Mouse (Mus musculus): Measurements from ENCODE around the gene Kansl1.

Kansl1 gene

GRCm38 (mm10) chr11:104440521-104441474, 27.9 kb downstream of the Kansl1 start:
- DNase-seq (ENCODE audit: inconsistent age in 2 of 2, low spot score in 1 of 2) = peak; percentile 22 to 79

- DNase-seq (ENCODE audit: inconsistent age in 2 of 2, low spot score in 1 of 2) = no peak
Measured at GRCm38 (mm10) chr11:104439703-104440102, 29.0 kb downstream of the Kansl1 start.

DNA sequence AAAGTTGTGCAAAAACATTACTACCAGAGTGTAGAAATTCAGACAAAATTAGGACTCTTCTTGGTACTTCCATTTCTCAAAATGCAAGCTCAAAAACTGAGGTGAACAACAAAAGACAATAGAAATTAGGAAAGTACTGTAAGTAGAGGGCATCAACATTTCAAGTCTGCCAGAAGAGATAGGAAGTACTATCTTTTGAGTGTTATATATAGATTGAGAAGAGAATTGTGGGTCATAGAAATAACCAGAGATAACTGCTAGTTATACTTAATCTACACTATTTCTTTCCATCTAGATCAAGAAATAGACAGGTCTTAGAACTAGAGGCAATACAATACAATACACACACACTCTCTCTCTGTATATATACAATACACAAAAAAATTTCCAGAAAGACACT, 30.2 kb downstream of the Kansl1 start:
- DNase-seq (ENCODE audit: inconsistent age in 2 of 2, low spot score in 1 of 2) = no peak

DNA sequence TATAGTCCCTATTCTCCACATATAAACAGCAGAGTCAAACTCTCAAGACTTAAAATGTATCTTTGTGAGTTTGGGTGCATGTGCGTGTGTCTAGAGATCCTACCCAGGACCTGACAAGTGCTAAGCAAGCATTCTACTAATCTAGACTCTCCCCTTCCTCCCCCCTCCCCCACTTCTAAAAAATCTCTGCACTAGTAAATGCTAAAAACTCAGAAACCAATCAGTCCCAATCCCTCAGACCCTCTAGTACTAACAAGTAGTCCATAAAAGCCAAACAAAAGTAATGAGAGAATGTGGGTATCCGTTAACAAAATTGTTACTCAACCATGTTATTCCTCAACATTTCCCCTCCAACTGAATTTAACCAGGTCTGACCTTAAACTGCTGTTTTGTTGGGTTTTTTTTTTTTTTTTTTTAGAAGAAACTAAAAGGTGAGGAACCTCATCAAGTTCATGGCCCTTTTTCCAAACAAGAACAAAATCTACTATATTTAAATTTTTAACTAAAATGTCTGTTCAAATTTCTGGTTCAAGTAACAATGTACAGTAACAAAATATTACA, 32.2 kb downstream of the Kansl1 start:
- no peak for DNase-seq (ENCODE audit: inconsistent age in 2 of 2, low spot score in 1 of 2)

GRCm38 (mm10) chr11:104435753-104436152, 32.9 kb downstream of the Kansl1 start:
- peak in 1 of 2 experiments; percentile 27 for DNase-seq (ENCODE audit: inconsistent age in 2 of 2, low spot score in 1 of 2)

GRCm38 (mm10) chr11:104435141-104435540, 33.5 kb downstream of the Kansl1 start:
- peak in 1 of 2 experiments; percentile 50 for DNase-seq (ENCODE audit: inconsistent age in 2 of 2, low spot score in 1 of 2)

DNA sequence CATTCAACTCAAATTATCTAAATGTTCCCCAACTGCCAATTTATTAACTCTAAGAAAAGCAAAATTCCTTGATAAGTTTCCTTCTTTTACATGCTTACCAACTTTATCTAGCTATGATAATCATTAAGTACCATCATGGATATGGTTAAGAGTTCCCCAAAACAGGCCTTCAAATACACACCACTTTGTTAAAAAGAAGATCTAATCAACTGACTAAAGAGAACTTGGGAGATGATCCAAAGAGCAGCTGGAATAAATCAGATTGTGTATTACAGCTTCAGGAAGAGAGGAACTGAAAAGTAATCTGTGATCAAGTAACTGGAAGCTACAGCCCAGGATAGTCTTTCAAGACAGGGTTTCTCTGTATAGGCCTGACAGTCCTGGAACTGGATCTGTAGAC, 36.4 kb downstream of the Kansl1 start:
- no peak for DNase-seq (ENCODE audit: inconsistent age in 2 of 2, low spot score in 1 of 2)

GRCm38 (mm10) chr11:104431807-104432206, 36.9 kb downstream of the Kansl1 start:
- DNase-seq (ENCODE audit: inconsistent age in 2 of 2, low spot score in 1 of 2) = no peak

GRCm38 (mm10) chr11:104424727-104425416, 43.8 kb downstream of the Kansl1 start:
- peak; percentile 45 to 57 for DNase-seq (ENCODE audit: inconsistent age in 2 of 2, low spot score in 1 of 2)

GRCm38 (mm10) chr11:104412254-104412653, 56.4 kb downstream of the Kansl1 start:
- no peak for DNase-seq (ENCODE audit: inconsistent age in 2 of 2, low spot score in 1 of 2)

GRCm38 (mm10) chr11:104407391-104407790, 61.3 kb downstream of the Kansl1 start:
- no peak for DNase-seq (ENCODE audit: inconsistent age in 2 of 2, low spot score in 1 of 2)

DNA sequence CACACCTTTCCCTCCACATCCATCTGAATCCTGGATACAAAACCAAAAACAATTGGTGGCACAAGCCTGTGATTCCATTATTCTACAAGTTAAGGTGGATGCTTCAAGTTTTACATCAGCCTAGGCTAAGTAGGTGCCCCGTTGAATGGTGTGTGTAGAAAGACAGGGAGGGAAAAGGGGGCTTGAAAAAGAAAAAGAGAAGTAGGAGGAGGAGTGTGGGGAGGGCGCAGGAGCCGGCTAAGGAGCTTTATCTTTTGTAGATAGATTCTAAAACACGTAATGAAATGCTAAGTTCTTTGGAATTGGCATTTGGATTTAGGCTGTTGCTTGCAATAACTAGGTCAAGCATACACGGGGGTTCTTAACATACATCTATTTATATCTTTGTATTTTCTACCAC, 67.7 kb downstream of the Kansl1 start:
- DNase-seq (ENCODE audit: inconsistent age in 2 of 2, low spot score in 1 of 2) = peak in 1 of 2 experiments; percentile 54

DNA sequence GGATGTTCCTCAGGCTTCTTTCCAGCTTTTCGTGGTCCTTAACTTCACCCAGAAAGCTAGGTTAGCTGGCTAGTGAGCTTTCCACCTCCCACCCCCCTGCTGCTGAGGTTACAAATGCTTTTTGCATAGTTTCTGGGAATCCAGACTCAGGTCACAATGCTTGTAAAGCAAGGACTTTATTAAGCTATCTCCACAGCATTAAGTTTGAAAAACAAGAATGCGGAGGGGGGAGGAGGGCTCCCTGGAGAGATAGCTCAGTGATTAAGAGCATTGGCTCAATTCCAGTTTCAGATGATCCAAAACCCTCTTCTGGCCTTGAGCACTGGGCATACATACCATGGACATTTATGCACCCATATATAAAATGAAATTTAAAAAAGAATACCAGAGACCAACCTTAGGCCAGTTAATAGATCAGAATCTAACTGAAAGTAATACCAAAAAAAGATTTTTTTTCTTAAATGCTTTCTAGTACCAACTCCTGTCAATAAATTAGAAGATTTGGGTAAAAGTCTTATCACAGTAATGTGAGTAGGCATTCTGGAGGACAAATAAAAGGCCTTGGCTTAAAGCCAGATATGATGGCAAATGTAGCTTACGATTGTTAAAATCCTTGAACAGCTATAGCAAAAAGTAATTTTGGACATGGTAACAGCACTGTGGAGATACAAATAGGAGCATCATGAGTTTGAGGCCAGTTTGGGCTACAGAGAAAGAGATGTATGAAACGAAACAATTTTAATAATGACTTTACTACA, 69.0 kb downstream of the Kansl1 start:
- DNase-seq (ENCODE audit: inconsistent age in 2 of 2, low spot score in 1 of 2) = peak; percentile 51 to 90

DNA sequence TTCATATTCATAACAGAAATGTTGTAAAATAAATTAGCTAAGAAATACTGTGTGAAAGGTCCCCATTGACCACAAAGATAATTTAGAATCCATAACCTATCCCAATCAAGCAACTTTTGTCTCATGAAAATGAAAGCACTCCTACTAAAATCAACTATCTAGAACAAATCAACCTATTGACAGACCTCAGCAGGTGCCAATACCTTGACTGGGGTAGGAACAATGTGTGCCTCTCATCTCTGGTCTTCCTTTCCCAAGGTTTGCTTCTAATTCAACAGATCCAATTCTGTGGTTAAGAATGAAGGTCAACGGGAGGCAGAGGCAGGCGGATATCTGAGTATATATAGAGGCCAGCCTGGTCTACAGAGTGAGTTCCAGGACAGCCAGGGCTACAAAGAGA, 73.0 kb downstream of the Kansl1 start:
- DNase-seq (ENCODE audit: inconsistent age in 2 of 2, low spot score in 1 of 2) = no peak

DNA sequence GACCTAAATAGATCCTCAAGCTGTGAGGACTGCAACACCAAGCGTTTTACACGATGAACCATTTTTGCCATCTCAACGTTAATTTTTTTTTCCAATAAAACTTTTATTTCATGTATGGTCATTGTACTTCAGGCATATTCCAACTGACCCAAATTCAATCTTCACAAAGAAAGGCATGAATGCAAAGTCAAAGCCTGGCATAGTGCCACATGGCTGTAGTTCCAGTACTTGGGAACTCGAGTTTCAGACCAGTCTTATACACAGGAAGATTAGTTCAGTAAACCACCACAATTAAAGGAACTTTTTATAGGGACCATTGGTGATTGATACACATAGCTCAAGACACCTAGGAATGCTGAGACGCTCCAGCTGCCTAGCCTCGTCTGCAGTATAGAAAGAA, 75.5 kb downstream of the Kansl1 start:
- DNase-seq (ENCODE audit: inconsistent age in 2 of 2, low spot score in 1 of 2) = peak in 1 of 2 experiments; percentile 53

- DNase-seq (ENCODE audit: inconsistent age in 2 of 2, low spot score in 1 of 2) = no peak
Measured at GRCm38 (mm10) chr11:104392153-104392552, 76.5 kb downstream of the Kansl1 start.

GRCm38 (mm10) chr11:104387284-104387683, 81.4 kb downstream of the Kansl1 start:
- no peak for DNase-seq (ENCODE audit: inconsistent age in 2 of 2, low spot score in 1 of 2)

GRCm38 (mm10) chr11:104386595-104386994, 82.1 kb downstream of the Kansl1 start:
- DNase-seq (ENCODE audit: inconsistent age in 2 of 2, low spot score in 1 of 2) = no peak

- peak in 1 of 2 experiments; percentile 60 for DNase-seq (ENCODE audit: inconsistent age in 2 of 2, low spot score in 1 of 2)
Measured at GRCm38 (mm10) chr11:104383167-104383810, 85.4 kb downstream of the Kansl1 start.

DNA sequence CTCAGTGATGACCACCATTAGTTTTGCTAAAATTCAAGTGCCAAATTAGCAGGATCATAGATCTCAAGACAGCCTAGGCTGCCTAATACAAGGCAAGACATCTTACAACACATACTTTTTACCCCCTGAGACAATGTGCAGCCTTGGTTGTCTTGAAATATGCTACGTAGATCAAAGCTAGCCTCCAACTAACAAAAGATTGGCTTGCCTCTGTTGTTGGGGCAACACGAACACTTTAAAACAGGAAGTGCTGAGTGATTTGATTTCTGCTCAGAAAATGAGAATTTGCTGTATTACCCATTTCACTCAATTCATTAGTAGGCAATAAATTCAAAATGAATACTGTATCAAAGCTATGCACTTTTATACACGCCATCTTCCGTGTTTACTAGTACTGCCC, 86.8 kb downstream of the Kansl1 start:
- no peak for DNase-seq (ENCODE audit: inconsistent age in 2 of 2, low spot score in 1 of 2)

Measured in adrenal gland, adult (tissue).